Mouse (Mus musculus): Measurements from ENCODE around the gene Top2b.

DNA sequence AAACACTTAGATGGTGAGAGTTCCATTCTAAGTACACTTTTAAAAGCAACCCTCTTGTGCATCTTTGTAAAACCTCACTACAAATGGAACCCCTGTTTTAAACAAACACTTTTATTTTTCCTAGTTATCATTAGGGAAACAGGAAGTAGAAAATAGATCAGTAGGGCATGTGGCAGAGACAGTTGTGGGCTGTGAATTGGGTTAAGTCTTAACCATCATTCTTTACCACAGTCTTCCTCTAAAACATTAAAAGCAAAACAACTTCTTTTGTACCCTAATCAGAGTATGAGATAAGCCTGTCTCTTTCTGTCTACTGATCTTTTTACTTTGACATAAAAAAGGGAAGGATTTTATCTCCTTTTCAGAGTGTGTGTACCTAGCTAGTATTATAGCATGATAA, 7.8 kb downstream of the Top2b start:
- no peak for TF ChIP-seq CTCF (IDR thresholded peaks at IDR 0.05; ENCODE audit: extremely low read depth, insufficient read length, insufficient replicate concordance, low read depth, low read length)
- no peak for TF ChIP-seq POLR2A (IDR thresholded peaks at IDR 0.05; ENCODE audit: low read depth, low read length)

Data from small intestine, adult 2 months (tissue).